ENCODE assay signal across 8 mouse cellular contexts in the genomic region with DNA sequence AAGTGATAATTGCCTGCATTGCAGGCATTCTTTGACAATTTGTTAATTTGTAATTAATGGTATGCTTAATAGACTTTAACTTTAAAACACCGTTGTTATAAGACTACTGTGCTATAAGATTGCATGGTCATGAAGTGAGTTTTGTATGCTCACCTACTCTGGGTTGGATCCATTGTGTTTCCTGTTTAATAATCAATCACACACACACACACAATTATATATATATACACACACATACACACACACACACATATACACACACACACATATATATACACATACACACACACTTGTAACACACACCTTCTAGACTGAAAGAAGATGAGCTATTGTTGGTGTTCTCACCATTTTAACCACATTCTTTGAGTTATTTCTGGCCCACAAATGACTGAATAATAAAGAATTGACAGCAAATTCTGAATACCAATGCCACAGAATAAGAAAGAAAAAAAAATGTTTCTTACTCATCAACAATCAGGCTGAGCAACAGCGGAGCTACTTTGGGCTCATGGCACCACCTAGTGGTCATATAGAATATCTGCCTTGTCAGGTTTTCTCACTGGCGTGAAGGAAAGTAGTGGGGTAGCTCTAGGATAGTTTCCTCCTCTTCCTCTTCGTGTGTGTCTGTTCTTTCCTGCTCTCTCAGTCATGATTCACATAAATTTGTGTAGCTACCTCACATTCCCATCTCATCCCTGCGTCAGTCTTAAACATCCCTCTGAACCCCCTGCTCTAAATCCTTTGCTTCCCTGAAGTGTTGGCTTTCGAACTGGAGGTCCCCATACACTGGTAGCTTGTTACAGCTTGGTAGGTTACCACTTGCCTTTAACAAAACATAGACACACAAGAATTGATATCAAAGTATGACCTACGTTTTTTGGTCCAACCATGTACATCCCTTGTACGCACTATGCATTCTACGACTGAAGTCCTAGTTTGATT. TPM values are rescaled to one million over a fixed set of nuclear protein-coding genes. Genes with fewer than 3 reads are reported as not detected.
A peak's percentile ranks its signal among the peaks of the same experiment; 100 is the strongest.
DNase-seq lines count a peak whose midpoint lies in the region; ATAC-seq and TF ChIP-seq lines count a peak whose summit lies in the region.

No protein-coding gene starts in this region.

- WGBS in limb, embryonic 11.5 days, result 52% methylated on average over 9 of the region's 9 CpGs
- 49% methylated on average over 9 of the region's 9 CpGs for WGBS in neural tube, embryonic 15.5 days
- WGBS in intestine, embryonic 15.5 days, result 49% methylated on average over 9 of the region's 9 CpGs

- H3K4me1 ChIP-seq in G1E (ENCODE audit: insufficient read depth, low read depth, low read length), result no peaks in the 10 kb centered on the region
- no peaks in the 10 kb centered on the region for H3K4me1 ChIP-seq in limb, embryonic 11.5 days (ENCODE audit: control insufficient read depth, insufficient read depth, low read length)
- H3K4me1 ChIP-seq in neural tube, embryonic 15.5 days, result peaks cover 11% of the 10 kb centered on the region
- no peaks in the 10 kb centered on the region for H3K4me1 ChIP-seq in intestine, embryonic 15.5 days (replicated peaks)

- peak; percentile 92 for TF ChIP-seq CTCF in left cerebral cortex, adult 2 months (IDR thresholded peaks at IDR 0.05)
- TF ChIP-seq CTCF in G1E (IDR thresholded peaks at IDR 0.05; ENCODE audit: low read depth, low read length), result peak; percentile 52; the same call in 1 of the 2 replicates

- DNase-seq in left cerebral cortex, adult 2 months (ENCODE audit: extremely low spot score in 1 of 2, low spot score in 2 of 2), result peak in 1 of 2 experiments; percentile 32
- DNase-seq in left cerebral cortex, postnatal 36 days (ENCODE audit: low spot score in 2 of 2), result no peak
- peak; percentile 6 for DNase-seq in G1E (ENCODE audit: low spot score)
- peak; percentile 11 for DNase-seq in cerebellum, adult 8-10 months
- peak; percentile 25 for DNase-seq in heart, postnatal 4 days
- peak; percentile 57 for DNase-seq in limb, embryonic 11.5 days (ENCODE audit: low spot score)

- H3K9me3 ChIP-seq in G1E (replicated peaks), result no peaks in the 10 kb centered on the region
- no peaks in the 10 kb centered on the region for H3K9me3 ChIP-seq in limb, embryonic 11.5 days (ENCODE audit: control insufficient read depth, low read length)
- no peaks in the 10 kb centered on the region for H3K9me3 ChIP-seq in neural tube, embryonic 15.5 days (replicated peaks)
- H3K9me3 ChIP-seq in intestine, embryonic 15.5 days, result no peaks in the 10 kb centered on the region

- no peaks in the 10 kb centered on the region for H3K27me3 ChIP-seq in G1E (ENCODE audit: insufficient read depth, low read length)
- no peaks in the 10 kb centered on the region for H3K27me3 ChIP-seq in limb, embryonic 11.5 days (ENCODE audit: control insufficient read depth, insufficient read depth, low read length)
- H3K27me3 ChIP-seq in neural tube, embryonic 15.5 days (replicated peaks), result peaks cover 5% of the 10 kb centered on the region
- no peaks in the 10 kb centered on the region for H3K27me3 ChIP-seq in intestine, embryonic 15.5 days (replicated peaks)

- no peak overlapping the region for H3K4me2 ChIP-seq in limb, embryonic 11.5 days (ENCODE audit: low read depth, severe bottlenecking)
- H3K4me2 ChIP-seq in neural tube, embryonic 15.5 days, result no peak overlapping the region
- no peak overlapping the region for H3K4me2 ChIP-seq in intestine, embryonic 15.5 days (replicated peaks)

- H3K27ac ChIP-seq in left cerebral cortex, adult 2 months, result no peak overlapping the region
- H3K27ac ChIP-seq in limb, embryonic 11.5 days (replicated peaks; ENCODE audit: low read depth, low read length), result no peak overlapping the region
- H3K27ac ChIP-seq in neural tube, embryonic 15.5 days (replicated peaks), result no peak overlapping the region
- no peak overlapping the region for H3K27ac ChIP-seq in intestine, embryonic 15.5 days

- H3K9ac ChIP-seq in limb, embryonic 11.5 days (ENCODE audit: low read length), result no peak overlapping the region
- H3K9ac ChIP-seq in neural tube, embryonic 15.5 days (replicated peaks), result no peak overlapping the region
- H3K9ac ChIP-seq in intestine, embryonic 15.5 days, result no peak overlapping the region

- H3K4me3 ChIP-seq in left cerebral cortex, adult 2 months, result no peak overlapping the region
- no peak overlapping the region for H3K4me3 ChIP-seq in G1E (ENCODE audit: low read depth, low read length)
- H3K4me3 ChIP-seq in limb, embryonic 11.5 days (ENCODE audit: low read depth, low read length), result no peak overlapping the region
- H3K4me3 ChIP-seq in neural tube, embryonic 15.5 days (replicated peaks), result no peak overlapping the region
- H3K4me3 ChIP-seq in intestine, embryonic 15.5 days (replicated peaks), result no peak overlapping the region

- intact Hi-C loops in left cerebral cortex, adult 2 months (cut with DNase I), result loop anchor here (1.0 kb wide), 1 partner anchor 421 kb away; no protein-coding TSS in a partner anchor
- intact Hi-C loops in left cerebral cortex, postnatal 36 days (cut with DNase I), result loop anchor here (1.0 to 10.0 kb wide), 3 partner anchors 151 to 533 kb away; a partner anchor contains a TSS

- H3K36me3 ChIP-seq in G1E (replicated peaks), result no peaks in the 10 kb centered on the region
- no peaks in the 10 kb centered on the region for H3K36me3 ChIP-seq in limb, embryonic 11.5 days (ENCODE audit: control insufficient read depth, insufficient read depth, low read length)
- H3K36me3 ChIP-seq in neural tube, embryonic 15.5 days, result no peaks in the 10 kb centered on the region
- no peaks in the 10 kb centered on the region for H3K36me3 ChIP-seq in intestine, embryonic 15.5 days

- ATAC-seq in G1E (ENCODE audit: extremely low read depth, insufficient number of reproducible peaks, low FRiP score, poor library complexity, severe bottlenecking), result peak; percentile 49
- ATAC-seq in limb, embryonic 11.5 days (ENCODE audit: insufficient number of reproducible peaks, low FRiP score, low TSS enrichment, low read depth), result no peak
- ATAC-seq in neural tube, embryonic 15.5 days (ENCODE audit: low FRiP score), result peak; percentile 77
- ATAC-seq in intestine, embryonic 15.5 days, result no peak

RNA-seq across cellular contexts. Expression of a gene that starts 18.9 kb away (rescaled TPM):
- total RNA-seq in left cerebral cortex, adult 2 months (2021), result 100 to 1,000 TPM; 261 to 282 TPM
- 100 to 1,000 TPM; 229 to 297 TPM for total RNA-seq in left cerebral cortex, postnatal 36 days (2021)
- total RNA-seq in G1E (2014; fragmentation: Nextera tagmentation) (not detected in 2 replicates), G1E (2017) (0.12 and 0.16 TPM in 2 replicates)
- not detected in 2 replicates for polyA plus RNA-seq in G1E (2012)
- total RNA-seq in heart, postnatal 4 days (2021), result 10 to 100 TPM; 94.7 to 98.3 TPM
- 34.9 and 38.2 TPM in 2 replicates for polyA plus RNA-seq in limb, embryonic 11.5 days (2014; fragmentation: Nextera tagmentation; extraction: Ambion mirVana)
- 135 and 164 TPM in 2 replicates for polyA plus RNA-seq in neural tube, embryonic 15.5 days (2015; fragmentation: Nextera tagmentation; extraction: Ambion mirVana)
- 42.4 and 53.6 TPM in 2 replicates for polyA plus RNA-seq in intestine, embryonic 15.5 days (2015; fragmentation: Nextera tagmentation; extraction: Ambion mirVana)

Comparison
In these comparisons a context has a peak if more than half of its experiments do, and no peak if none do; other contexts are left out.
1. DNase-seq: peak in G1E (single experiment), cerebellum, adult 8-10 months (single experiment), heart, postnatal 4 days (single experiment) and limb, embryonic 11.5 days (single experiment); none in left cerebral cortex, postnatal 36 days (0 of 2).
2. ATAC-seq: peak in G1E (single experiment) and neural tube, embryonic 15.5 days (single experiment); none in limb, embryonic 11.5 days (single experiment) and intestine, embryonic 15.5 days (single experiment).
3. RNA of a gene that starts 18.9 kb away (total RNA-seq): 229 to 297 TPM in left cerebral cortex, postnatal 36 days, 261 to 282 TPM in left cerebral cortex, adult 2 months and 94.7 to 98.3 TPM in heart, postnatal 4 days; 0.12 to 0.16 TPM in G1E; every median in the first group is over 10 times any median in the second.